8 mouse cellular contexts compared by ENCODE assay signal in genomic region chr5:142905038-142905695, GRCm38 (mm10). TPM values are rescaled to one million over a fixed set of nuclear protein-coding genes. Genes with fewer than 3 reads are reported as not detected.
DNase-seq lines count a peak whose midpoint lies in the region; ATAC-seq and TF ChIP-seq lines count a peak whose summit lies in the region.

No protein-coding gene starts in this region.

- peaks cover 50% of the 10 kb centered on the region for H3K36me3 ChIP-seq in hindbrain, embryonic 12.5 days
- peaks cover 52% of the 10 kb centered on the region for H3K36me3 ChIP-seq in midbrain, embryonic 14.5 days (ENCODE audit: control insufficient read depth, insufficient read depth, low read length)

- TF ChIP-seq CTCF in left cerebral cortex, adult 2 months (IDR thresholded peaks at IDR 0.05): no peak

- H3K27me3 ChIP-seq in hindbrain, embryonic 12.5 days: no peaks in the 10 kb centered on the region
- H3K27me3 ChIP-seq in midbrain, embryonic 14.5 days (ENCODE audit: control insufficient read depth, insufficient read depth, low read length): no peaks in the 10 kb centered on the region

- intact Hi-C loops in left cerebral cortex, adult 2 months (cut with DNase I): no loop called here

- peak overlapping the region; percentile 95 for H3K4me3 ChIP-seq in left cerebral cortex, adult 2 months
- peak overlapping the region; percentile 88 for H3K4me3 ChIP-seq in brown adipose tissue, adult 24 weeks (ENCODE audit: insufficient read depth, low read depth, low read length)
- H3K4me3 ChIP-seq in hindbrain, embryonic 12.5 days: peak overlapping the region; percentile 97
- H3K4me3 ChIP-seq in midbrain, embryonic 14.5 days (replicated peaks; ENCODE audit: low read depth, low read length): peak overlapping the region; percentile 100

- DNase-seq in left cerebral cortex, adult 2 months (ENCODE audit: extremely low spot score in 1 of 2, low spot score in 2 of 2): no peak
- DNase-seq in left cerebral cortex, adult 18-20 months (ENCODE audit: low spot score in 2 of 2): no peak
- no peak for DNase-seq in midbrain, embryonic 14.5 days
- no peak for DNase-seq in adrenal gland, adult (ENCODE audit: inconsistent age in 2 of 2, low spot score in 1 of 2)
- no peak for DNase-seq in layer of hippocampus, postnatal 10 days (ENCODE audit: low spot score in 2 of 2)
- no peak for DNase-seq in cerebellum, postnatal 25 days

- H3K4me1 ChIP-seq in brown adipose tissue, adult 24 weeks (ENCODE audit: control insufficient read depth, insufficient read depth, insufficient read length, low read length): peaks cover 26% of the 10 kb centered on the region
- H3K4me1 ChIP-seq in hindbrain, embryonic 12.5 days: peaks cover 57% of the 10 kb centered on the region
- peaks cover 36% of the 10 kb centered on the region for H3K4me1 ChIP-seq in midbrain, embryonic 14.5 days (ENCODE audit: control insufficient read depth, insufficient read depth, low read length)

- 5% methylated on average over 27 of the region's 27 CpGs for WGBS in hindbrain, embryonic 12.5 days
- WGBS in midbrain, embryonic 14.5 days: 4% methylated on average over 27 of the region's 27 CpGs

- no peaks in the 10 kb centered on the region for H3K9me3 ChIP-seq in hindbrain, embryonic 12.5 days (replicated peaks)
- no peaks in the 10 kb centered on the region for H3K9me3 ChIP-seq in midbrain, embryonic 14.5 days (ENCODE audit: control insufficient read depth, low read length)

- H3K27ac ChIP-seq in left cerebral cortex, adult 2 months: peak overlapping the region; percentile 100
- peak overlapping the region; percentile 89 for H3K27ac ChIP-seq in brown adipose tissue, adult 24 weeks (replicated peaks; ENCODE audit: low read depth, low read length)
- H3K27ac ChIP-seq in hindbrain, embryonic 12.5 days: peak overlapping the region; percentile 100
- peak overlapping the region; percentile 100 for H3K27ac ChIP-seq in midbrain, embryonic 14.5 days (replicated peaks; ENCODE audit: low read depth, low read length)

- peak overlapping the region; percentile 91 for H3K4me2 ChIP-seq in hindbrain, embryonic 12.5 days (replicated peaks)
- peak overlapping the region; percentile 91 for H3K4me2 ChIP-seq in midbrain, embryonic 14.5 days (ENCODE audit: low read length)

- peak overlapping the region; percentile 100 for H3K9ac ChIP-seq in hindbrain, embryonic 12.5 days
- H3K9ac ChIP-seq in midbrain, embryonic 14.5 days (replicated peaks; ENCODE audit: low read length): peak overlapping the region; percentile 100

- peak; percentile 22 for ATAC-seq in hindbrain, embryonic 12.5 days (ENCODE audit: low FRiP score)
- ATAC-seq in midbrain, embryonic 14.5 days (ENCODE audit: low FRiP score, low TSS enrichment): no peak; the same call in 1 of the 2 replicates

RNA-seq across cellular contexts. Expression of gene Actb, which starts 1.4 kb away (rescaled TPM):
- total RNA-seq in left cerebral cortex, adult 2 months (2021): 1,000 to 10,000 TPM; 2,227 to 2,233 TPM
- 1,000 to 10,000 TPM; 2,346 to 2,379 TPM for total RNA-seq in left cerebral cortex, adult 18-20 months (2021)
- 1,228 and 1,297 TPM in 2 replicates for polyA plus RNA-seq in brown adipose tissue, adult 24 weeks (2012; ENCODE audit: insufficient read depth, insufficient read length, missing spikeins)
- polyA plus RNA-seq in hindbrain, embryonic 12.5 days (2016; fragmentation: Nextera tagmentation; extraction: Ambion mirVana): 14,392 and 16,600 TPM in 2 replicates
- 16,375 and 16,992 TPM in 2 replicates for polyA plus RNA-seq in midbrain, embryonic 14.5 days (2014; fragmentation: Nextera tagmentation; extraction: Ambion mirVana)
- 1,000 to 10,000 TPM; 4,137 to 4,167 TPM for total RNA-seq in layer of hippocampus, postnatal 10 days (2021)

RNA-seq across cellular contexts. Expression of gene Fbxl18, which starts 9.9 kb away (rescaled TPM):
- total RNA-seq in left cerebral cortex, adult 2 months (2021): 10 to 100 TPM; 31.5 to 33.2 TPM
- total RNA-seq in left cerebral cortex, adult 18-20 months (2021): 10 to 100 TPM; 28.7 to 28.8 TPM
- polyA plus RNA-seq in brown adipose tissue, adult 24 weeks (2012; ENCODE audit: insufficient read depth, insufficient read length, missing spikeins): 2.7 and 2.9 TPM in 2 replicates
- polyA plus RNA-seq in hindbrain, embryonic 12.5 days (2016; fragmentation: Nextera tagmentation; extraction: Ambion mirVana): 24.6 and 26.9 TPM in 2 replicates
- polyA plus RNA-seq in midbrain, embryonic 14.5 days (2014; fragmentation: Nextera tagmentation; extraction: Ambion mirVana): 28.6 and 28.8 TPM in 2 replicates
- 10 to 100 TPM; 38.5 to 40.1 TPM for total RNA-seq in layer of hippocampus, postnatal 10 days (2021)

RNA-seq across cellular contexts. Expression of gene Fscn1, which starts 55.0 kb away (rescaled TPM):
- 100 to 1,000 TPM; 334 to 344 TPM for total RNA-seq in left cerebral cortex, adult 2 months (2021)
- 100 to 1,000 TPM; 280 to 311 TPM for total RNA-seq in left cerebral cortex, adult 18-20 months (2021)
- polyA plus RNA-seq in brown adipose tissue, adult 24 weeks (2012; ENCODE audit: insufficient read depth, insufficient read length, missing spikeins): 9.1 and 16.2 TPM in 2 replicates
- 699 and 764 TPM in 2 replicates for polyA plus RNA-seq in hindbrain, embryonic 12.5 days (2016; fragmentation: Nextera tagmentation; extraction: Ambion mirVana)
- polyA plus RNA-seq in midbrain, embryonic 14.5 days (2014; fragmentation: Nextera tagmentation; extraction: Ambion mirVana): 521 and 580 TPM in 2 replicates
- 100 to 1,000 TPM; 420 to 424 TPM for total RNA-seq in layer of hippocampus, postnatal 10 days (2021)
